Mouse (Mus musculus) spleen, adult 2 months (tissue): ENCODE results near the gene Cryaa.

Source experiments
- CTCF ChIP-seq: fragments of 200-500 bp; IDR thresholded peaks from 2 replicates; pipeline ENCODE4 v1.5.1; 2011; ENCODE audit warnings: mild to moderate bottlenecking, inconsistent platforms; ENCODE audit not compliant: insufficient read depth, insufficient read length, insufficient replicate concordance; ENCODE audit errors: extremely low read depth
- POLR2A ChIP-seq: fragments of 200-500 bp; IDR thresholded peaks from 2 replicates; pipeline ENCODE4 v1.6.1; 2011; ENCODE audit warnings: low read depth, low read length, inconsistent platforms

DNA sequence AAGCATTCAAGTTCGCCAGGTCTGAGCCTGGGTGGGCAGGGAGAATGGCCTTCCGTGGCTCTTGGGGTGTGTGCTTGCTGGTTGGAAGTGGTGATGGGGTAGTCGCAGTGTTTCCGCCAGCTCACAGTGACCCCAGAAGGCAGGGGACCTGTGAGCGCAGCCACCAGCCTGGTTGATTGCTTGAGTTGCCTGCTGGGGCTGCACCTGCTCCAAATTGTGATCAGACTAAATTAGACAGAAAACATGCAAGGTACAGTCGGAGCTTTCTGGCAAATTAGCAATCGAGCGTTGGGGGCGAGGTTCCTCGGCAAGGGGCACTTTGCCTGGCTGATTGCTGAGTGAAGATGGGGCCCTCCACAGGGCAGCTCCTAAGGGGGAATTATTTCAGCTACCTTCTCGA is 20.7 kb downstream of the Cryaa start:
- TF ChIP-seq CTCF (no peak), POLR2A (no peak)
